Mouse (Mus musculus) liver, postnatal 0 days (tissue): ENCODE results near the gene Fam160a2.

Experiments used
- CTCF ChIP-seq: sonication (generic); IDR thresholded peaks from 2 replicates; pipeline ENCODE4 v1.5.1; 2016; ENCODE audit warnings: antibody characterized with exemption, low read depth
- EP300 ChIP-seq: IDR thresholded peaks from 2 replicates; pipeline ENCODE4 v1.6.1; 2016; ENCODE audit warnings: antibody characterized with exemption, low read depth, mild to moderate bottlenecking

- TF ChIP-seq CTCF (no peak), EP300 (no peak)
These were observed 21.0 kb upstream of the Fam160a2 start for GRCm38 (mm10) chr7:105420903-105421302.
